Mouse (Mus musculus) hindbrain, embryonic 14.5 days (tissue): ENCODE measurements around the gene Inpp5f. TPM values are rescaled to one million over a fixed set of nuclear protein-coding genes. Genes with fewer than 3 reads are reported as not detected.
A peak's percentile ranks its signal among the peaks of the same experiment; 100 is the strongest.
"Not testable (repeated sequence)": the region's sequence is repeated elsewhere in the genome, so short reads cannot be mapped to it uniquely, and the experiment has no call there.

Experiments used
- ATAC-seq: fragments of 200-750 bp; cut with Nextera tagmentation; 2 replicates; pipeline ENCODE4 v1.8.0; 2017; ENCODE audit warnings: moderate number of reproducible peaks, mild to moderate bottlenecking, moderate TSS enrichment, moderate library complexity; ENCODE audit not compliant: low FRiP score
- DNase-seq: peaks from one replicate; pipeline ENCODE4 v3.0.0-alpha.2; 2015; ENCODE audit warnings: low spot score
- H3K27ac ChIP-seq: fragments of 300-500 bp; sonication (generic); 2 replicates; pipeline ENCODE4 v1.5.1; 2014; ENCODE audit warnings: mild to moderate bottlenecking, moderate library complexity
- H3K27me3 ChIP-seq: fragments of 300-500 bp; sonication (generic); 2 replicates; pipeline ENCODE4 v1.6.1; 2014; ENCODE audit warnings: mild to moderate bottlenecking, low read length, mixed read lengths; ENCODE audit not compliant: control insufficient read depth, insufficient read depth
- H3K36me3 ChIP-seq: fragments of 300-500 bp; sonication (generic); replicated peaks from 2 replicates; pipeline ENCODE4 v1.6.1; 2014; ENCODE audit not compliant: control insufficient read depth, insufficient read depth
- H3K4me1 ChIP-seq: fragments of 300-500 bp; sonication (generic); replicated peaks from 2 replicates; pipeline ENCODE4 v1.6.1; 2014; ENCODE audit warnings: antibody characterized with exemption, low read length, mixed read lengths; ENCODE audit not compliant: control insufficient read depth, insufficient read depth
- H3K4me2 ChIP-seq: fragments of 300-500 bp; sonication (generic); replicated peaks from 2 replicates; pipeline ENCODE4 v1.6.1; 2014; ENCODE audit warnings: mild to moderate bottlenecking, moderate library complexity
- H3K4me3 ChIP-seq: fragments of 300-500 bp; sonication (generic); replicated peaks from 2 replicates; pipeline ENCODE4 v1.5.1; 2014; ENCODE audit warnings: mild to moderate bottlenecking, low read length
- H3K9ac ChIP-seq: fragments of 300-500 bp; sonication (generic); 2 replicates; pipeline ENCODE4 v1.6.1; 2014
- H3K9me3 ChIP-seq: fragments of 300-500 bp; sonication (generic); 2 replicates; pipeline ENCODE4 v1.6.1; 2016; ENCODE audit warnings: low read length; ENCODE audit not compliant: control insufficient read depth
- WGBS: fragments of 180-500 bp; shearing (Covaris S2); extraction: QIAGEN DNeasy Blood & Tissue Kit; methylation state at CpG from one replicate; pipeline ENCODE4 v1.1.7; 2014; 5-methylcytosine and 5-hydroxymethylcytosine counted together
- polyA plus RNA-seq: library from polyadenylated mRNA; unstranded; fragments of >200 nt; fragmentation: Nextera tagmentation; extraction: Ambion mirVana; gene quantifications from 2 replicates; pipeline ENCODE4 v1.2.1, GENCODE M21; 2014

Inpp5f gene
- 418 and 450 TPM in 2 replicates for polyA plus RNA-seq

DNA sequence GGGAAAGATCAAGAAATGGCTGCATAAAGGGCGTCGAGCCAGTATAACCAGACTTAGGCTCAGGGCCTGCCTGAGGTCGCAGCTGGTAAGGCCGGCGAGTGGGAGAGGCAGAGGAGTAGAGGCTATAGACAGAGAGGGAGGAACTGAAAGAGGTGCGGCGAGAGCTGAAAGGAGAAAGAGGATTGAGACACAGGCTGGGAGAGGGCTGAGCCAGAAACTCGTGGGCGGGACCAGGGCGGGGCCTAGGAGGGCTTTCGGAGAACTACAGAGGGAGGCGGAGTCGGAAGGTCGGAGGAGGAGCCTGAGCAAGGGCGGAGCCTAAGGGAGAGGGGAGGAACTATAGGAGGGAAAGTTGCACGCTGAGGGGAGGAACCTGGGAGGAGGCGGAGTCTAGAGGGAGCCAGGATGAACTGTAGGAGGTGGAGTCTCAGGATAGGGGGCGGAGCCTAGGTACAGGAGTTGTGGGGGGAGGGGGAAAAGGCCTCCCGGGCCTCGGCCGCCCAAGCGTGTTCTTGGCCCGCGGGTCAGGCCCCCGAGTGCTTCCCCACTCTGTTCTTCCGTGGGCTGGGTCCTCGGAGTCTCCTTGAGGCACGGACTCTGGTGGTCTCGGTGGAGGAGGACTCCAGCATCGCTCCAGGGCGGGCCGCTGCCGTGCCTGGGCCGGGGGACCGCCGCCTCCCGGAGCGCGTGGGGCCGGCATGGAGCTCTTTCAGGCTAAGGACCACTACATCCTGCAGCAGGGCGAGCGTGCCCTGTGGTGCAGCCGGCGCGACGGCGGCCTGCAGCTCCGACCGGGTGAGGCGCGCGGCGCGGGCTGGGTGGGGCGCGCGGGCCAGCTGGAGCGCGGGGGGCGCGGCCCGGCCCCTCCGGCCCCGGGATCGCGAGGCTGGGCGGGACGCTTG lies at the start of gene Inpp5f:
Inpp5f (plus strand) TSS at position 432 of the 902 bp plus-strand sequence.
- H3K4me1 ChIP-seq, result peaks cover 14% of the 10 kb centered on the region
- H3K9me3 ChIP-seq, result no peaks in the 10 kb centered on the region
- ATAC-seq (peak; percentile 99), DNase-seq (peak; percentile 96)
- peak within 1 kb of the TSS; percentile 69 for H3K27ac ChIP-seq
- no peaks in the 10 kb centered on the region for H3K36me3 ChIP-seq
- peak within 1 kb of the TSS; percentile 76 for H3K9ac ChIP-seq
- 2% methylated on average over 65 of the region's 68 CpGs for WGBS
- peak within 1 kb of the TSS; percentile 68 for H3K4me2 ChIP-seq
- H3K4me3 ChIP-seq, result peak within 1 kb of the TSS; percentile 84
- H3K27me3 ChIP-seq, result no peaks in the 10 kb centered on the region

DNA sequence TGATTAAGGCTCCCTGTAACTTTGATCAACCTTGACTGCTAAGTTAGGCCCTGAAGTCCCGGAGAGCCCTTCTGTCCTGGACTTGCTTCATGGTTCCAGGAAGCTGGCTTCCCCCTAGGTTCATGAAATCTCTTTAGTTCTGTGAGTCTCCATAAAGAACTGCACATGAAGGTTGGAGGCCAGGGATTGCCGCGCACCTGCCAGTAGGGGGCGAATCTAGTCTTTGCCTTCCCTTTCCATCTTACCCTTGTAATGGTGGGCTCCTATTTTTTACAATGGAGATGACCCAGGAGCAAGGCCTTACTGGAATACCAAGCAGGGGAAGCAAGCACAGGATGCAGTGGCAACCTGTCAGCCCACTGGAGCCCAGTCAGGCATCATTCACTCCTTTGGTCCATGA lies 47.8 kb upstream of the Inpp5f start:
- Histone ChIP-seq H3K27ac (no peak overlapping the region), H3K9me3 (no peaks in the 10 kb centered on the region), H3K4me2 (no peak overlapping the region), H3K27me3 (no peaks in the 10 kb centered on the region), H3K4me3 (no peak overlapping the region), H3K4me1 (no peaks in the 10 kb centered on the region), H3K9ac (no peak overlapping the region), H3K36me3 (no peaks in the 10 kb centered on the region)
- ATAC-seq, result no peak
- DNase-seq, result no peak
- WGBS, result 43% methylated on average over 4 of the region's 4 CpGs

DNA sequence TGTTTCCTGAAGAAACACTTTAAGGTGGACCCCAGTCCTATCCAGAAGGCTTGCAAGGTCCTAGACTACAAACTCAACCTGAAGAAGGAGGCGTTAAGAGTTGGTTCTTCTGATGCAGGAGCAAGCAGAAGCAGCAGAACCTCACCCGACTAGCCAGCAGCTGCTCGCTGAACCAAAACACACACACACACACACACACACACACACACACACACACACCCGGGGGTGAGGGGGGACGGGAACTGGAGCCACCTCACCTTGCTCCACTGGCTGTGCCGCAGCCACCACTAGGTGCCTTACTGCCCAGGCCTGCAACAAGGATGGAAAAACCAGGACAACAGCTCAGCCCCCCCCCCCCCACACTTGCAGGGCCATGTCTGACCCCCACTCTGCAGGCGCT lies 44.8 kb upstream of the Inpp5f start:
- 82% methylated on average over 7 of the region's 7 CpGs for WGBS
- Histone ChIP-seq H3K27me3 (no peaks in the 10 kb centered on the region), H3K4me1 (no peaks in the 10 kb centered on the region), H3K4me3 (no peak overlapping the region), H3K4me2 (no peak overlapping the region), H3K9me3 (no peaks in the 10 kb centered on the region), H3K36me3 (no peaks in the 10 kb centered on the region), H3K27ac (no peak overlapping the region), H3K9ac (no peak overlapping the region)
- DNase-seq (no peak), ATAC-seq (no peak)

DNA sequence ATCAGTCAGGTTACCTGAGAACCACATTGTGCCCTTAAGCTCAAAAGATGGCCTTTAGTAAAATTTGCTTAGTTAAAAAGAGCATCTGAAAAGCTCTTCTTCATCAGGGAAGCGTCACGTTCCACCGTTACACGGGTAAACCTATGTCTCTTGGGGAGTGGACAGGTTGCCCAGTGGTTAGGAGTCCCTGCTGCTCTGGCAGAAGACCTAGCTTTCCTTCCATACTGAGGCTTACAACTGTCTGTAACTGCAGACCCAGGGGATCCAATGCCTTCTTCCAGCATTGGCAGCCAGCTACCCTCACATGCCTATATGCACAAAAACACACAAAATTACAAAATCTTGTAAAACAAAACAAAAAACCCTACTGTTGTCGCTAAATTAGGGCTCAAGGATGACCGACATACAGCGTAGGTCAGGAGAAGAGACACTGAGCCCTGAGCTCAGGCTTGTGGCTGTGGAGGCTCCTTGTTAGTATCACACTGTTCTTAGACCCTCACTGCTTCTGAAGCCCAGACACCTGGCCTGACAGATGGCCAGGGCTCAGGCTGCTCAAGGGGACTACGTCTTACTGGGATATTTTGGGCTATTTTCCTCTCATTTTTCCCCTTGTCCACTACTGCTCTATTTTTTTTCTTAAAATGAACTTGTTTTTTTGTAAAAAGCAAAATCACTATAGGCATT lies 43.4 kb upstream of the Inpp5f start:
- DNase-seq, result no peak
- Histone ChIP-seq H3K4me2 (no peak overlapping the region), H3K4me3 (no peak overlapping the region), H3K4me1 (no peaks in the 10 kb centered on the region), H3K27ac (no peak overlapping the region), H3K9me3 (no peaks in the 10 kb centered on the region), H3K27me3 (no peaks in the 10 kb centered on the region), H3K9ac (no peak overlapping the region), H3K36me3 (no peaks in the 10 kb centered on the region)
- WGBS, result 85% methylated on average over 8 of the region's 8 CpGs
- no peak for ATAC-seq

DNA sequence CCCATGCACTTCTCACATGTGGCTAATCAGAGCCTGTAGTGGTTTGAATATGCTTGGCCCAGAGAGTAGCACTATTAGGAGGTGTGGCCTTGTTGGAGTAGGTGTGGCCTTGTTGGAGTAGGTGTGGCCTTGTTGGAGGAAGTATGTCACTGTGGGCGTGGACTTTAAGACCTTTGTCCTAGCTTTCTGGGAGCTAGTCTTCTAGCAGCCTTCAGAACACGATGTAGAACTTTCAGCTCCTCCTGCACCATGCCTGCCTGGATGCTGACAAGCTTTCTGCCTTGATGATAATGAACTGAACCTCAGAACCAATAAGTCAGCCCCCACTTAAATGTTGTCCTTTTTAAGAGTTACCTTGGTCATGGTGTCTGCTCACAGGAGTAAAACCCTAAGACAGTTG lies 41.7 kb upstream of the Inpp5f start:
- ATAC-seq, H3K27me3 ChIP-seq, H3K4me3 ChIP-seq, H3K4me2 ChIP-seq, H3K9ac ChIP-seq, H3K9me3 ChIP-seq, DNase-seq, H3K27ac ChIP-seq, H3K36me3 ChIP-seq, H3K4me1 ChIP-seq: not testable (repeated sequence)
- WGBS, result 90% methylated on average over 2 of the region's 2 CpGs

DNA sequence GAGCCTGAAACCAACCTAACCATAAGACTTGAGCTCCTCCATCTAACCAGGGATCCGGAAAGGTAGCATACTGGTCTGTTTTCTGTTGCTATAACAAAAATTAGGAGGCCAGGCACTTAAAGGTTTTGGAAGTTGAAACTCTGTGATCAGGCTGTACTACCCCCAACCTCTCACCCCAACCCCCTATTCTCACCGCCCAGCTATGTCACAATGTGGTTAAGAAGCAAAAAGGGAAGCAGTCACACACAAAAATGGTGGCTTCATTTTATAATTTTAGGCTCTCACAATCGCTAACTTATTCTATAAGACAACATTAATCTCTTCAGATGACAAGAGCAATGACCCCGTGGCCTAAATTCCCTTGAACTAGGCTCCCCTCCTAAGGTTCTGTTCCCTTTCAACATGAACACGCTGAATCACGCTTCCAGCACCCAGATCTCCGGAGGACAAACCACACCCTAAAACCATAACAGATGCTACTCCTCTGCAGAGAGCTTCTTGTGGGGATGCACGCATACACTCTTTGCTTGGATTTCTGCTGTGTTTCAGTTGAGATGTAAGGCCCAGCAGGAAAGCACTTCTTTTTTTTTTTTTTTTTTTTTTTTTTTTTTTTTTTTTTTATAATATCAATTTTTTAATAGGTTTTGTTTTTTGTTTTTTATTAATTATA lies 41.0 kb upstream of the Inpp5f start:
- Histone ChIP-seq H3K4me3 (no peak overlapping the region), H3K36me3 (no peaks in the 10 kb centered on the region), H3K27me3 (no peaks in the 10 kb centered on the region), H3K9ac (no peak overlapping the region), H3K4me1 (no peaks in the 10 kb centered on the region), H3K27ac (no peak overlapping the region), H3K9me3 (no peaks in the 10 kb centered on the region), H3K4me2 (no peak overlapping the region)
- DNase-seq, result no peak
- no peak for ATAC-seq
- WGBS, result 92% methylated on average over 8 of the region's 8 CpGs

DNA sequence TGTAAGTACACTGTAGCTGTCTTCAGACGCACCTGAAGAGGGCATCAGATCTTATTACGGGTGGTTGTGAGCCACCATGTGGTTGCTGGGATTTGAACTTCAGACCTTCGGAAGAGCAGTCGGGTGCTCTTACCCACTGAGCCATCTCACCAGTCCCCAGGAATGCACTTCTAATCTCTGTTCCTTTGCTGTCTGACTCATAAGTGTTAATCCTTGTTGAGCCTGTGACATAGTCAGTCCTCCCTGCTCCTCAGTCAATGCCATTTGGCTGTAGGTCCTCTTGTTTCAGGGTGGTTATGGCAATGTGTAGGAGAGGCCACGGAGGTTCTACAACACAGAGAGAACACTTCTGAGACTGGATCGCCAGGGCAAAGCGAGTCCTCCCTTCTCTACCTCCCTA lies 40.5 kb upstream of the Inpp5f start:
- not testable (repeated sequence) for H3K9ac ChIP-seq, H3K4me2 ChIP-seq, DNase-seq, H3K36me3 ChIP-seq, H3K4me3 ChIP-seq, H3K27ac ChIP-seq, H3K9me3 ChIP-seq, H3K4me1 ChIP-seq, ATAC-seq, H3K27me3 ChIP-seq
- WGBS, result 95% methylated on average over 7 of the region's 7 CpGs

DNA sequence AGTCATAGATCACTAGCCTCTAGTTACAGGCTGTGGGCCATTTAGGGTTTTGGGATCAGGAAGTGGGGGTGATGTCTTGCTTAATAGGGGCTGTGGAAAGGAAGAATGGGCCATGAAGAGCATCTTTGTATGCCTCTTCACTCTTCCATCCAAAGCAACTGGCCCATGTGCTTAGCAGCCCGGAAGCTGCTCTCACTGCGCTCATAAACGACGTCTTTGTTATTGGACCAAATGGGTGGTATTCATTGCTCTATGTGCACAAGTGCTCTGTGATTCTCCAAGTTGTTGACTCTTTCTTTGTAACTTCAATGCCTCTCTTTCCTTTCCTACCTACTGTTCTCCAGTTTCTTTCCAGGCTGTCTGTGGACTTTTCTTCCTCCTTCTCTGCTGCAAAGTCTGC lies 39.1 kb upstream of the Inpp5f start:
- WGBS, result 91% methylated on average over 4 of the region's 4 CpGs
- Histone ChIP-seq H3K27me3 (no peaks in the 10 kb centered on the region), H3K9me3 (no peaks in the 10 kb centered on the region), H3K9ac (no peak overlapping the region), H3K36me3 (no peaks in the 10 kb centered on the region), H3K27ac (no peak overlapping the region), H3K4me3 (no peak overlapping the region), H3K4me1 (no peaks in the 10 kb centered on the region), H3K4me2 (no peak overlapping the region)
- DNase-seq (no peak), ATAC-seq (no peak)

DNA sequence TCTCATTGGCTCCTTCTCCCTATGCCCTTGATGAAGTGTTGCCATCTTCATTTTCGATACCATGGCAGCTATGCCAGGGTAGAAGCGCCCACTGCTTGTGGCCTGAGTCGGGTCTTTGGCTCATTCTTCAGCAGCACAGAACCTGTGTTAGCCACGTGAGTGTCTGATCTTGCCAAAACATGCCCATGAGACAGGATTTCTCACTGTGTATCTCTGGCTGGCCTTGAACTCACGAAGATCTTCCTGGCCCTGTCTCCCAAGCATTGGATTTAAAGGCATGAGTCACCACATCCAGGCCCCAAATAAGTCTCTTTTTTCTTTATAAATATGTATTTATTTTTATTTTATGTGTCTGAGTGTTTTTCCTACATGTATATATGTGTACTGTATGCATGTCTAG lies 35.9 kb upstream of the Inpp5f start:
- no peak for DNase-seq
- no peaks in the 10 kb centered on the region for H3K27me3 ChIP-seq
- no peak overlapping the region for H3K4me2 ChIP-seq
- H3K4me3 ChIP-seq, result no peak overlapping the region
- no peak for ATAC-seq
- no peak overlapping the region for H3K27ac ChIP-seq
- H3K4me1 ChIP-seq, result no peaks in the 10 kb centered on the region
- H3K36me3 ChIP-seq, result no peaks in the 10 kb centered on the region
- no peak overlapping the region for H3K9ac ChIP-seq
- WGBS, result 91% methylated on average over 5 of the region's 5 CpGs
- no peaks in the 10 kb centered on the region for H3K9me3 ChIP-seq
